Mouse (Mus musculus) limb, embryonic 12.5 days (tissue): ENCODE data around the gene Map4k2. TPM values are rescaled to one million over a fixed set of nuclear protein-coding genes. Genes with fewer than 3 reads are reported as not detected.

Source experiments
- ATAC-seq: fragments of 200-750 bp; cut with Nextera tagmentation; 2 replicates; pipeline ENCODE4 v1.8.0; 2017; ENCODE audit warnings: low read depth, moderate TSS enrichment; ENCODE audit not compliant: insufficient number of reproducible peaks, insufficient read depth, low FRiP score, low TSS enrichment
- H3K27ac ChIP-seq: fragments of 300-500 bp; sonication (generic); 2 replicates; pipeline ENCODE4 v1.5.1; 2016; ENCODE audit warnings: mild to moderate bottlenecking, moderate library complexity
- H3K27me3 ChIP-seq: fragments of 300-500 bp; sonication (generic); 2 replicates; pipeline ENCODE4 v1.6.1; 2016; ENCODE audit warnings: mild to moderate bottlenecking, moderate library complexity
- H3K36me3 ChIP-seq: fragments of 300-500 bp; sonication (generic); 2 replicates; pipeline ENCODE4 v1.6.1; 2016; ENCODE audit warnings: mild to moderate bottlenecking, moderate library complexity
- H3K4me1 ChIP-seq: fragments of 300-500 bp; sonication (generic); replicated peaks from 2 replicates; pipeline ENCODE4 v1.6.1; 2016
- H3K4me2 ChIP-seq: fragments of 300-500 bp; sonication (generic); 2 replicates; pipeline ENCODE4 v1.6.1; 2016; ENCODE audit warnings: mild to moderate bottlenecking, moderate library complexity
- H3K4me3 ChIP-seq: fragments of 300-500 bp; sonication (generic); replicated peaks from 2 replicates; pipeline ENCODE4 v1.5.1; 2016; ENCODE audit warnings: mild to moderate bottlenecking
- H3K9ac ChIP-seq: fragments of 300-500 bp; sonication (generic); replicated peaks from 2 replicates; pipeline ENCODE4 v1.6.1; 2016; ENCODE audit warnings: mild to moderate bottlenecking, moderate library complexity
- H3K9me3 ChIP-seq: fragments of 300-500 bp; sonication (generic); 2 replicates; pipeline ENCODE4 v1.6.1; 2016; ENCODE audit warnings: mild to moderate bottlenecking, moderate library complexity
- WGBS: fragments of 180-500 bp; shearing (Covaris S2); methylation state at CpG from one replicate; pipeline ENCODE4 v1.1.7; 2016; 5-methylcytosine and 5-hydroxymethylcytosine counted together
- polyA plus RNA-seq: library from polyadenylated mRNA; unstranded; fragments of >200 nt; fragmentation: Nextera tagmentation; extraction: Ambion mirVana; gene quantifications from 2 replicates; pipeline ENCODE4 v1.2.1, GENCODE M21; 2016

Map4k2 gene
- polyA plus RNA-seq, 1 experiment from 2014 or later = 13.5 TPM

DNA sequence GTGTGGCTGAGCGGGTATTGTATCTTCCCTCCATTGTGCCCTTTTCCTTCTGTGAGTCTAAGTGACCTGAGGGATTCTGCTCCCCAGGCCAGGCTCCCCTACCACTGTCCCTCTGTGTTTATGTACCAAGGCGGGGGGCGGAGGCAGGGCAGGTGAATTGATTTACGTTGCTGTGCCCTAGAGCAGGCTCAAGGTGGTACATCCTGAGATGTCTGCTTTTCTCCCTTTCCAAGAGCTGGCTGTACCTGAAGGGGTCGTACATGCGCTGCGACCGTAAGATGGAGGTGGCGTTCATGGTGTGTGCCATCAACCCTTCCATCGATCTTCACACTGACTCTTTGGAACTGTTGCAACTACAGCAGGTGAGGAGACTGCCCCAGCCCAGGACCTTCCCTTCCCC is 4.0 kb upstream of the Map4k2 start:
- peaks cover 41% of the 10 kb centered on the region for H3K36me3 ChIP-seq
- no peaks in the 10 kb centered on the region for H3K27me3 ChIP-seq
- no peak for ATAC-seq
- peak overlapping the region; percentile 94 for H3K4me2 ChIP-seq
- H3K27ac ChIP-seq = no peak overlapping the region
- H3K9ac ChIP-seq = peak overlapping the region; percentile 83; the same call in 1 of the 2 replicates
- 0 out of 2 replicates have a peak overlapping the region, but pooled peaks have one; percentile 83 for H3K4me3 ChIP-seq
- peaks cover 40% of the 10 kb centered on the region for H3K4me1 ChIP-seq
- no peaks in the 10 kb centered on the region for H3K9me3 ChIP-seq
- 93% methylated on average over 10 of the region's 10 CpGs for WGBS

DNA sequence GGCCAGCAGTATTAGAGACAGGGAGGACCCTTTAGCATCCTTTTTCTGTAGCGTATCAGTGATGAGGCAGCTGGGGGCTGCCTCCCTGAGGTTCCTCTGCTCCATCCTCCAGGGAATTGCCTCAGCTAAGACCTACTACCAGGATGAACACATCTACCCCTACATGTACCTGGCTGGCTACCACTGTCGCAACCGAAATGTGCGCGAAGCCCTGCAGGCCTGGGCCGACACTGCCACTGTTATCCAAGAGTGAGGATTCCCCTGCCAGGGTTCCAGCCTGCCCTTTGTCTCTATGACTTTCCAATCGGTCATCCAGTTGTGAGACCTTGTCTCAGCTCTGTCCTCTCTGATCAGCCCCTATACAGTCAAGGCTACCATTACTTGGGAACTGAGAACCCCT is 2.8 kb upstream of the Map4k2 start:
- H3K27ac ChIP-seq = no peak overlapping the region
- WGBS = 91% methylated on average over 7 of the region's 7 CpGs
- no peak overlapping the region for H3K4me2 ChIP-seq
- no peak for ATAC-seq
- H3K9me3 ChIP-seq = no peaks in the 10 kb centered on the region
- H3K36me3 ChIP-seq = peaks cover 47% of the 10 kb centered on the region
- H3K4me1 ChIP-seq = peaks cover 42% of the 10 kb centered on the region
- no peaks in the 10 kb centered on the region for H3K27me3 ChIP-seq
- 0 out of 2 replicates have a peak overlapping the region, but pooled peaks have one; percentile 1 for H3K9ac ChIP-seq
- H3K4me3 ChIP-seq = no peak overlapping the region

DNA sequence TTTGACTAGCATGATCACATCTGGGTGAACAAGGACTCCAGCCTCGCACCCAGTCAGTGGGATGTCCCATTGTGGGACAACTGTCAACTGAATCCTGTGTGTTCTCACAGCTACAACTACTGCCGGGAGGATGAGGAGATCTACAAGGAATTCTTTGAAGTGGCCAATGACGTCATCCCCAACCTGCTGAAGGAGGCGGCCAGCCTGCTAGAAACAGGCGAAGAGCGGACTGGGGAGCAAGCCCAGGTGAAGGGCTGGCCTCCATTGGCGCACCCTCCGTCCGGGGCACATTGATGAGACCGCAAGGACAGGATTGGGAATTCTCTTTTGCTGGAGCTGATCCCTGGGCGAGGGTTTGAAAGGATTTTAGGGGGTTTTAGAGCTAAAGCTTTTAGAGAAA is 2.2 kb upstream of the Map4k2 start:
- no peak overlapping the region for H3K4me3 ChIP-seq
- H3K27me3 ChIP-seq = no peaks in the 10 kb centered on the region
- H3K4me1 ChIP-seq = peaks cover 42% of the 10 kb centered on the region
- no peak overlapping the region for H3K4me2 ChIP-seq
- H3K9me3 ChIP-seq = no peaks in the 10 kb centered on the region
- H3K27ac ChIP-seq = no peak overlapping the region
- H3K36me3 ChIP-seq = peaks cover 53% of the 10 kb centered on the region
- H3K9ac ChIP-seq = 0 out of 2 replicates have a peak overlapping the region, but pooled peaks have one; percentile 1
- 92% methylated on average over 11 of the region's 11 CpGs for WGBS
- ATAC-seq = no peak

DNA sequence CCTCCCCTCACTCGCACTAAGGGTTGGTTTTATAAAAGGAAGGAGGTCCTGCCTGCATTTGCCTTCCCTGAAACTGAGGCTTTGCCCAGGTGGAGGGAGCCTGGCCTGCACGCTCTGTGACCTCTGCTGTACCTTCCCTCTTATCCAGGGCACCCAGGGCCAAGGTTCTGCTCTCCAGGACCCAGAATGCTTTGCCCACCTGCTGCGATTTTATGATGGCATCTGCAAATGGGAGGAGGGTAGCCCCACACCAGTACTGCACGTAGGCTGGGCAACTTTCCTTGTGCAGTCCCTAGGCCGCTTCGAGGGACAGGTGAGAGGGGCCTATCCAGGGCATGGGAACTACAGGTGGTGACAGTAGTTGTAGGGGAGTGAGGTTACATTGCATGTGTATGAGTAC is 1.7 kb upstream of the Map4k2 start:
- peaks cover 40% of the 10 kb centered on the region for H3K4me1 ChIP-seq
- H3K27ac ChIP-seq = no peak overlapping the region
- no peaks in the 10 kb centered on the region for H3K27me3 ChIP-seq
- WGBS = 93% methylated on average over 6 of the region's 6 CpGs
- H3K9me3 ChIP-seq = no peaks in the 10 kb centered on the region
- peaks cover 57% of the 10 kb centered on the region for H3K36me3 ChIP-seq
- ATAC-seq = no peak
- H3K4me3 ChIP-seq = no peak overlapping the region
- no peak overlapping the region for H3K9ac ChIP-seq
- H3K4me2 ChIP-seq = no peak overlapping the region

DNA sequence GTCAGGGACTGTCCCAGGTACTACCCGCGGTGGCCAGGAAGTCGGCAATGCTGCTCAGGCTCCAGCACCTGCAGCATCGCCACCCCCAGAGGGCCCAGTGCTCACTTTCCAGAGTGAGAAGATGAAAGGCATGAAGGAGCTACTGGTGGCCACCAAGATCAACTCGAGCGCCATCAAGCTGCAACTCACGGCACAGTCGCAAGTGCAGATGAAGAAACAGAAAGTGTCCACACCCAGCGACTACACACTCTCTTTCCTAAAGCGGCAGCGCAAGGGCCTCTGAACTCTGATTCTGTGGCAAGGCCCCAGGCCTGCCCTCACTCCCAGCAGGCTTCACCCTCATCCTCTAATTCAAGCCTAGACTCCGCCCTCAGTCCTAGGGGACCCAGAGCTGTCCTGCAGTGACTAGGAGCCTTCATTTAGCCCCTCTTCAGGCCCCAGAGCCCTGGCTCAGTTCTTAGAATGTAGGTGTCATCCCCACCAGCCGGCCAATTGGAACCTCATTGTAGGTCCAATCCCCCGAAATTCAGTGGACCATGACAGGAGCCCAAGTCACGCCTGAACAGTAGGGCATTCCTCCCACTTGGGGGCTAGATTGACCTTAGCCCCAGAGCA is 938 bp upstream of the Map4k2 start:
- no peak overlapping the region for H3K4me3 ChIP-seq
- no peaks in the 10 kb centered on the region for H3K27me3 ChIP-seq
- WGBS = 70% methylated on average over 15 of the region's 15 CpGs
- peaks cover 36% of the 10 kb centered on the region for H3K4me1 ChIP-seq
- no peak overlapping the region for H3K9ac ChIP-seq
- H3K36me3 ChIP-seq = peaks cover 65% of the 10 kb centered on the region
- no peak overlapping the region for H3K4me2 ChIP-seq
- no peaks in the 10 kb centered on the region for H3K9me3 ChIP-seq
- no peak for ATAC-seq
- no peak overlapping the region for H3K27ac ChIP-seq

DNA sequence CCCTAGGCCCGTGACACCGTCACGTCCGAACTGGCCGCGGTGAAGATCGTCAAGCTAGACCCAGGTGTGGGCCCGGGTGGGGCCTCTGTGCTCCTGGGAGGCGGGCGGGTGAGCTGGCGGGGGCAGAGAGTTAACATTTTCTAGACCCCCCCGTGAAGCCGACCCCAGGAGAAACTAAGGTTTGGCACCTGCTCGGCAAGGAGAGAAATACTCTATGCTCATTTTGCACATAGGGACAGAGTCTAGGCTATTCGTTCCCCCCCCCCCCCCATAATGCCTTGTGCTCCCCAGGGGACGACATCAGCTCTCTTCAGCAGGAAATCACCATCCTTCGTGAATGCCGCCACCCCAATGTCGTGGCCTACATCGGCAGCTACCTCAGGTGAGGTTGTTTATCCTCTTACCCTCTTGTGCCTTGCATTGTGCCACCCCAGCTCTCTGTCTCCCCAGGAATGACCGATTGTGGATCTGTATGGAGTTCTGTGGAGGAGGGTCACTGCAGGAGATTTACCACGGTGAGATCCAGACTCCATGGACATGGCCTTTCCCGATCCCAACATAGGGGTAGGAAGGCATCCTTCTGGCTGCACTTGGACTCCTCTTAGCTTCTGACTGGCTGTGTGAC is 630 bp downstream of the Map4k2 start:
- Histone ChIP-seq H3K27ac (no peak overlapping the region), H3K27me3 (no peaks in the 10 kb centered on the region), H3K4me3 (peak overlapping the region; percentile 69), H3K4me1 (peaks cover 26% of the 10 kb centered on the region), H3K9me3 (no peaks in the 10 kb centered on the region), H3K9ac (peak overlapping the region; percentile 77), H3K36me3 (peaks cover 79% of the 10 kb centered on the region), H3K4me2 (peak overlapping the region; percentile 91)
- peak; percentile 4; the same call in 1 of the 2 replicates for ATAC-seq
- WGBS = 16% methylated on average over 22 of the region's 23 CpGs

DNA sequence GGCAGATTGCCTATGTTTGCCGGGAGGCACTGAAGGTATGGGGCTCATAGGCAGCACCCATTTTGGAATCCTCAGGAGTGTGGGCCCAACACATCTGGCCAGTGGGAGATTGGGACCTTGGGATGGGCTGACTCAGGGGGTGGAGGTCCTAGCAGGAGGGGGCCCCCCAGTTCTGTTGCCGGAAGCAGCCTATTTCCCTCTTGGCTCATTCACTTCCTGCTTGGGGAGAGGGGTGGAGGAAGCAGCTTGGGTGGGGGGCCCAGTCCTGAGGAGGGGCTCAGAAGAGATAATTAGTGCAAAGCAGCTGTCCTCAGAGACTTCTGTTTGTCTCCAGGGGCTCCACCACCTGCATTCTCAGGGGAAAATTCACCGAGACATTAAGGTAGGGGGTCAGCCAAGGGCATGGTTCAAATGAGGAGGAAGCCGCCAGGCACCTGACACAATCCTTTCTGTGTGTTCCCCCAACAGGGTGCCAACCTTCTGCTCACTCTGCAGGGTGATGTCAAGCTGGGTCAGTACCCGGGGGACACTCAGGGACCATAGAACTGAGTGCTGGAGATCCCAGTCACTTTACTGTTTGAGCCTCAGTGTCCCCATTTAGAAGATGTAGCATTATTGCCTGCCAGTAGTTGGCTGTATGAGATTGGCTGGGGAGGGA is 1.5 kb downstream of the Map4k2 start:
- H3K9ac ChIP-seq = no peak overlapping the region
- no peak for ATAC-seq
- peak overlapping the region; percentile 69; the same call in 1 of the 2 replicates for H3K4me3 ChIP-seq
- H3K9me3 ChIP-seq = no peaks in the 10 kb centered on the region
- WGBS = 82% methylated on average over 5 of the region's 5 CpGs
- H3K27ac ChIP-seq = no peak overlapping the region
- peak overlapping the region; percentile 91 for H3K4me2 ChIP-seq
- no peaks in the 10 kb centered on the region for H3K27me3 ChIP-seq
- peaks cover 19% of the 10 kb centered on the region; the same call in 1 of the 2 replicates for H3K4me1 ChIP-seq
- peaks cover 79% of the 10 kb centered on the region for H3K36me3 ChIP-seq

DNA sequence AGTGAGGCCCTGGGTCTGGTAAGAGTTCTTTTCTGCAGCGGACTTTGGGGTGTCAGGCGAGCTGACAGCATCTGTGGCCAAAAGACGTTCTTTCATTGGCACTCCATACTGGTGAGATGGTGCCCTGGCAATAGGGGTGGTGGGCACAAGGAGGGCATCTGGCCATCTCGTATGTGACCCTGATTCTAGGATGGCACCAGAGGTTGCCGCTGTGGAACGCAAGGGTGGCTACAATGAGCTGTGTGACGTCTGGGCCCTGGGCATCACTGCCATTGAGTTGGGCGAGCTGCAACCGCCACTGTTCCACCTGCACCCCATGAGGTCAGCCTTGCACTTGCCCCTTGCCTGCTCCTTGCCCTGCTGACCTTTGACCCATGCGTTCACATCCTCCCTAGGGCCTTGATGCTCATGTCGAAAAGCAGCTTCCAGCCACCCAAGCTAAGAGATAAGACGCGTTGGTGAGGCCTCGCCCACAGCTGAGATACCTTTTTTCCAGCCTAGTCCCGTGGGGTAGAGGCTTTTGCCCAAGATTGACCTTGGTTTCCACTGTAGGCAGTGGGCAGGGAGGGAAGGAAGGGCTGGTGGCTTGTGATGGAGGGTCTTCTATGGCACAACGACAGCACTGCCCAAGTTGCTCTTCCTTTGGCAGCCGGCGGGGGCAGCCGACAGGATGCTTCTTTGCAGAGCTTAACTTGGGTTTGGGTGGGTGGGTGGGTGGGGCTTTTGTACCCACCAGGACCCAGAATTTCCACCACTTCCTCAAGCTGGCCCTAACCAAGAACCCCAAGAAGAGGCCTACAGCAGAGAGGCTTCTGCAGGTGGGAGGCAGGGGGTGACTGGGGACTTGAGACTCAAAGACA is 2.4 kb downstream of the Map4k2 start:
- WGBS = 89% methylated on average over 19 of the region's 19 CpGs
- Histone ChIP-seq H3K9ac (no peak overlapping the region), H3K4me2 (no peak overlapping the region), H3K36me3 (peaks cover 78% of the 10 kb centered on the region), H3K9me3 (no peaks in the 10 kb centered on the region), H3K4me3 (no peak overlapping the region), H3K4me1 (peaks cover 19% of the 10 kb centered on the region; the same call in 1 of the 2 replicates), H3K27ac (no peak overlapping the region), H3K27me3 (no peaks in the 10 kb centered on the region)
- ATAC-seq = no peak

DNA sequence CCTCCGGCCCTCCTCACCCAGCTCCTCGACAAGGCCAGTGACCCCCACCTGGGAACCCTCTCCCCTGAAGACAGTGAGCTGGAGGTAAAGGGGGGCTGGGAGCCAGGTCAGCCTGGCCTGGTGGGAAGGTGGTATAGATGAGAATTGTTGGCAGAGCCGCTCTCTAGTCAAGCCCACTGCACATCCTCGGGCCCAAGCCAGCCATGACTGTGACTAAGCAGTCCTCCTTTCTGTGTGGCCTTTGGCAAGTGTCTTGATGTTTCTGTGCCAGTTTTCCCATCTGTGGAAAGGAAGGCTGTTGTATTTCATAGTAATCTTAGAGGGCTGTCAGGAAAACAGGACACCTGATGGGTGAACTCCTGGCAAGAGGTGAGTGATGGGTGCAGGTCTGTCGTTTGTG is 3.1 kb downstream of the Map4k2 start:
- H3K9me3 ChIP-seq = no peaks in the 10 kb centered on the region
- no peak overlapping the region for H3K4me3 ChIP-seq
- no peak overlapping the region for H3K4me2 ChIP-seq
- H3K27ac ChIP-seq = no peak overlapping the region
- H3K27me3 ChIP-seq = no peaks in the 10 kb centered on the region
- H3K9ac ChIP-seq = no peak overlapping the region
- H3K36me3 ChIP-seq = peaks cover 71% of the 10 kb centered on the region
- H3K4me1 ChIP-seq = peaks cover 26% of the 10 kb centered on the region
- 91% methylated on average over 5 of the region's 5 CpGs for WGBS
- no peak for ATAC-seq

DNA sequence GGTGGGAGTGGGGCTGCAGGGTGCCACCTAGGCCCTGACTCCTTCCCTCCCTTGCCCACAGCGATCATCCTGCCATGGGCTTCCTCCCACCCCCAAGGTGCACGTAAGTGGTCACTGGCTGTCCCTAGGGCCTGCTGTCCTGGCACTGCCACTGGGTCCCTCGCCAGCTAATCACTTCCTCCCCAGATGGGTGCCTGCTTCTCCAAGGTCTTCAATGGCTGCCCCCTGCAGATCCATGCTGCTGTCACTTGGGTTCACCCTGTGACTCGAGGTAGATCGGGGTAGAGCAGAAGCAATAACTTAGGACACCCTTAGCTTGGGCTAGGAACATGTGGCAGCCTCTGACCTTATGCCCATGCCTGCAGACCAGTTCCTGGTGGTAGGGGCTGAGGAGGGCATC is 5.1 kb downstream of the Map4k2 start:
- no peak for ATAC-seq
- 92% methylated on average over 5 of the region's 5 CpGs for WGBS
- H3K27ac ChIP-seq = no peak overlapping the region
- H3K4me3 ChIP-seq = no peak overlapping the region
- peaks cover 31% of the 10 kb centered on the region for H3K4me1 ChIP-seq
- H3K36me3 ChIP-seq = peaks cover 56% of the 10 kb centered on the region
- no peak overlapping the region for H3K9ac ChIP-seq
- no peaks in the 10 kb centered on the region for H3K27me3 ChIP-seq
- H3K9me3 ChIP-seq = no peaks in the 10 kb centered on the region
- H3K4me2 ChIP-seq = no peak overlapping the region

DNA sequence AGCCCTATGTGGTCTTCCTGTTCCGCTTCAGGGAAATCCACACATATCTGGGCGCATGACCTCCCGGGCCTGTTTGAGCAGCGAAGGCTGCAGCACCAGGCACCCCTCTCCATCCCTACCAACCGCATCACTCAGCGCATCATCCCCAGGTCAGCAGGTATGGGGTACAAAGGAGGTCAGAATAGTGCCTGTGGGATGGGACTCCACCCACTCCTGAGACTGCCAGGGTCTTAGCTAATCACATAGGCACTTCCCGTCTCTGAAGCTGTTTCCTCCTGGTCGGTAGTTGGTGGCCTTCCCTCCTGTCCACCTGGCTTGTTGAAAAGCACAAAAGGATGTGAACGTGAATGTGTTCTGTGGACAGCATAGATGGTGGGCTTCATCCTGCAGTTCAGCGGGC is 5.7 kb downstream of the Map4k2 start:
- no peak overlapping the region for H3K27ac ChIP-seq
- H3K36me3 ChIP-seq = peaks cover 60% of the 10 kb centered on the region
- peaks cover 32% of the 10 kb centered on the region for H3K4me1 ChIP-seq
- no peaks in the 10 kb centered on the region for H3K9me3 ChIP-seq
- no peak overlapping the region for H3K9ac ChIP-seq
- ATAC-seq = no peak
- H3K27me3 ChIP-seq = no peaks in the 10 kb centered on the region
- WGBS = 92% methylated on average over 10 of the region's 10 CpGs
- H3K4me3 ChIP-seq = no peak overlapping the region; the same call in 1 of the 2 replicates
- H3K4me2 ChIP-seq = no peak overlapping the region
